Mouse (Mus musculus) G1E (cell line): ENCODE measurements at regions not wholly inside any gene's neighbourhood (a gene's known extent, or its start where the extent isn't known, plus 50 kb on each side); places are given as distances from the start of the nearest gene placed in this dataset.

ENCODE experiments used
- ATAC-seq: 2 replicates; pipeline ENCODE4 v1.8.0; 2016; ENCODE audit warnings: mild to moderate bottlenecking; ENCODE audit not compliant: insufficient number of reproducible peaks, poor library complexity, low FRiP score, severe bottlenecking; ENCODE audit errors: extremely low read depth
- DNase-seq: peaks from one replicate; pipeline ENCODE4 v3.0.0; 2012; ENCODE audit warnings: low spot score
- H3K27me3 ChIP-seq: 2 replicates; pipeline ENCODE4 v1.6.1; 2012; ENCODE audit warnings: mild to moderate bottlenecking, low read length, inconsistent platforms; ENCODE audit not compliant: insufficient read depth
- H3K36me3 ChIP-seq: replicated peaks from 2 replicates; pipeline ENCODE3; 2012; ENCODE audit warnings: mild to moderate bottlenecking, inconsistent platforms
- H3K4me1 ChIP-seq: 2 replicates; pipeline ENCODE4 v1.6.1; 2012; ENCODE audit warnings: low read depth, low read length, inconsistent platforms, mixed read lengths; ENCODE audit not compliant: insufficient read depth
- H3K4me3 ChIP-seq: 2 replicates; pipeline ENCODE4 v1.5.1; 2012; ENCODE audit warnings: low read depth, mild to moderate bottlenecking, inconsistent platforms, low read length, moderate library complexity, mixed read lengths
- H3K9me3 ChIP-seq: replicated peaks from 2 replicates; pipeline ENCODE4 v1.6.1; 2012; ENCODE audit warnings: inconsistent platforms
- CTCF ChIP-seq: IDR thresholded peaks from 2 replicates; pipeline ENCODE4 v1.5.1; 2012; ENCODE audit warnings: low read depth, low read length, inconsistent platforms, mixed read lengths
- GATA1 ChIP-seq: IDR thresholded peaks from 2 replicates; pipeline ENCODE4 v1.6.1; 2012; ENCODE audit warnings: borderline replicate concordance, low read length, inconsistent platforms, mixed read lengths
- GATA2 ChIP-seq: IDR thresholded peaks from 2 replicates; pipeline ENCODE4 v1.6.1; 2012; ENCODE audit warnings: low read depth, low read length, inconsistent platforms, borderline replicate concordance
- POLR2AphosphoS5 ChIP-seq: IDR thresholded peaks from 2 replicates; pipeline ENCODE4 v1.6.1; 2012; ENCODE audit warnings: low read depth, low read length, inconsistent platforms; ENCODE audit not compliant: insufficient replicate concordance
- TAL1 ChIP-seq: conservative IDR thresholded peaks from 2 replicates; pipeline ENCODE4 v1.6.1; 2012; ENCODE audit warnings: low read depth, low read length, inconsistent platforms, mixed read lengths

- TF ChIP-seq GATA1, result no peak
- TF ChIP-seq CTCF, result no peak
- no peak for TF ChIP-seq GATA2
- no peak for TF ChIP-seq TAL1
- TF ChIP-seq POLR2AphosphoS5, result no peak
- H3K9me3 ChIP-seq, result peaks cover 5% of the 10 kb centered on the region; the same call in 1 of the 2 replicates
- H3K27me3 ChIP-seq, result no peaks in the 10 kb centered on the region
- no peaks in the 10 kb centered on the region for H3K36me3 ChIP-seq
- ATAC-seq (no peak), DNase-seq (no peak)
- H3K4me1 ChIP-seq, result peaks cover 38% of the 10 kb centered on the region
- H3K4me3 ChIP-seq, result no peak overlapping the region
Observed at GRCm38 (mm10) chr2:70886831-70887230, 61.3 kb upstream of the Tlk1 start.

- no peaks in the 10 kb centered on the region for H3K36me3 ChIP-seq
- ATAC-seq (peak; percentile 70), DNase-seq (peak; percentile 61)
- peaks cover 38% of the 10 kb centered on the region for H3K4me1 ChIP-seq
- TF ChIP-seq TAL1 (no peak), GATA1 (no peak), POLR2AphosphoS5 (no peak), CTCF (no peak), GATA2 (no peak)
- peaks cover 5% of the 10 kb centered on the region; the same call in 1 of the 2 replicates for H3K9me3 ChIP-seq
- no peaks in the 10 kb centered on the region for H3K27me3 ChIP-seq
- no peak overlapping the region; the same call in 1 of the 2 replicates for H3K4me3 ChIP-seq
Observed at GRCm38 (mm10) chr2:70885674-70886073, 60.1 kb upstream of the Tlk1 start.

DNA sequence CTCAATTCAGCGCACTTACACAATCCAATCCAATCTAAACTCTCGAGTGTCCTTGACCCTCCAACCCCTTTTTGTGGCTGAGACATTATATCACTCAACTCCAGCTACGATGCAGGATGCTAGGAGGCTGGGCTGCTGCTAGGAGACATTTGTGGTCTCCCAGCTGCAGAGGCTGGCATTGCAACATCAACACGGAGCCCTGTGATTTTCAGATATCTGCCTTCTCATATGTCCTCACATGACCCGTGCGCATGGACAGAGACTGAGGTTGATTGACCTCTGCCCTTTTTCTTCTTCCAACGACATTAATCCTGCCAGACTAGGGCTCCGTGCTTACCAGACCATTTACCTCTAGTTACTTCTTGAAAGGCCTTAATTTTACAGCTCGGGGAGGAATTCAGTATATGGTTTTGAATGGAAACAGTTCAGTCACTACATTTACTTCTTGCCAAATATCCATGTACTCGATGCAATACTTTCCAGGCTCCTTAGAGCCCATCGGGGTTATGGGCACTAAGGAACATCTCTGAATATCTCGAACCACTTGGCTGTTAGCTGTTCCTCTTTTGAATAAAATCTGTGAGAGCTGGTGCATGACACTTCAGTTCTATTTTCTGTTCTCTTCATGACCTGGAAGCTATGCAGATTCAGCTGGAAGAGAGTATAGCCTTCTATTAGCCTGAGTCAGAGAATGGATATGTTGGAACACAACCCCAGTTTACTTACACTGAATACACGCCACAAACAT, 52.0 kb upstream of the Tlk1 start:
- Histone ChIP-seq H3K27me3 (no peaks in the 10 kb centered on the region), H3K9me3 (no peaks in the 10 kb centered on the region), H3K36me3 (no peaks in the 10 kb centered on the region), H3K4me1 (peaks cover 41% of the 10 kb centered on the region), H3K4me3 (no peak overlapping the region)
- no peak for DNase-seq
- ATAC-seq, result no peak
- TF ChIP-seq TAL1, result no peak
- no peak for TF ChIP-seq POLR2AphosphoS5
- TF ChIP-seq CTCF, result no peak
- no peak for TF ChIP-seq GATA2
- TF ChIP-seq GATA1, result no peak

DNA sequence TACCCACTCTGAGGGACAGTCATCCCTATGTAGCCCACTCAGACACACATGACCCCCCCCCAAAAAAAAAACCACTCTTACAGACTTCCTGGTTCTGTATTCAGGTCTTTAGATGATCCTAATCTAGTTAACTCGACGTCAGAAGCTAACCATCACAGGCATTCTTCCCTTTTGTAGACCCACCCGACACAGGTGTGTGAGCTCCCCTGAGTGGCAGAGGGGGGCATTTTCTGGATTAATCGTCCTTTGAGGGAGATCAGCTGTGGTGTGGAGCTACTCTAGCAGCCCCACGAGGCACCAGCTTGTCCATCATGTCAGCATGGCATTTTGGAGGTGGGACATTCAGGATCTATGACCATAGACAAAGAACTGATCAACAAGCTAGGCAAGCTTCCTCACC, 50.7 kb upstream of the Tlk1 start:
- no peak for DNase-seq
- no peaks in the 10 kb centered on the region for H3K36me3 ChIP-seq
- no peak for ATAC-seq
- no peak overlapping the region for H3K4me3 ChIP-seq
- H3K9me3 ChIP-seq, result no peaks in the 10 kb centered on the region
- peaks cover 53% of the 10 kb centered on the region for H3K4me1 ChIP-seq
- TF ChIP-seq POLR2AphosphoS5 (no peak), GATA1 (no peak), CTCF (no peak), TAL1 (no peak), GATA2 (no peak)
- no peaks in the 10 kb centered on the region for H3K27me3 ChIP-seq
